Mouse (Mus musculus) hindlimb bud, embryonic 11.5 days (tissue): ENCODE data around the gene 4930548H24Rik.

ENCODE experiments used
- DNase-seq: peaks from one replicate; pipeline ENCODE4 v3.0.0-alpha.2; 2012; ENCODE audit warnings: low read depth, low spot score; ENCODE audit errors: extremely low spot score

Gene 4930548H24Rik

GRCm38 (mm10) chr5:31535228-31535627, 49.7 kb downstream of the 4930548H24Rik start:
- DNase-seq, result no peak
